Mouse (Mus musculus) left cerebral cortex, adult 2 months (tissue): ENCODE measurements around the gene Rnaseh2b. TPM values are rescaled to one million over a fixed set of nuclear protein-coding genes. Genes with fewer than 3 reads are reported as not detected.

Experiments
- DNase-seq, 2 experiments: peaks; one replicate each; pipeline ENCODE4 v3.0.0; 2021 to 2022; ENCODE audit warnings: low spot score in 2 of 2, mixed read lengths in 1 of 2; ENCODE audit errors: extremely low spot score in 1 of 2
- H3K27ac ChIP-seq: fragments of 200-600 bp; 2 replicates; pipeline ENCODE4 v1.8.1; 2022
- H3K4me3 ChIP-seq: fragments of 200-600 bp; 2 replicates; pipeline ENCODE4 v1.8.1; 2022
- CTCF ChIP-seq: fragments of 200-600 bp; IDR thresholded peaks from 2 replicates; pipeline ENCODE4 v1.8.1; 2022; ENCODE audit warnings: antibody characterized with exemption, mild to moderate bottlenecking, moderate library complexity
- intact Hi-C: fragments of 180-260 bp; cut with DNase I; formaldehyde crosslinking; loops from one replicate; pipeline ENCODE4 v1.15.1; 2025
- total RNA-seq, 2 experiments: library from RNA; stranded (reverse); gene quantifications; 2 replicates each; pipeline ENCODE4 v1.2.3; 2021

Rnaseh2b gene
- total RNA-seq, 2 experiments from 2014 or later: 10.3 to 15.0 TPM

GRCm38 (mm10) chr14:62375694-62376093, 83.3 kb downstream of the Rnaseh2b start:
- intact Hi-C loops: no loop called here
- H3K27ac ChIP-seq: no peak overlapping the region
- DNase-seq: no peak
- no peak for TF ChIP-seq CTCF
- no peak overlapping the region for H3K4me3 ChIP-seq

GRCm38 (mm10) chr14:62376115-62376514, 83.7 kb downstream of the Rnaseh2b start:
- no peak for DNase-seq
- TF ChIP-seq CTCF: no peak
- Histone ChIP-seq H3K27ac (no peak overlapping the region), H3K4me3 (no peak overlapping the region)
- intact Hi-C loops: no loop called here

GRCm38 (mm10) chr14:62379391-62379790, 87.0 kb downstream of the Rnaseh2b start:
- TF ChIP-seq CTCF: no peak
- no peak overlapping the region for H3K4me3 ChIP-seq
- no peak for DNase-seq
- intact Hi-C loops: no loop called here
- H3K27ac ChIP-seq: no peak overlapping the region

GRCm38 (mm10) chr14:62380606-62381005, 88.2 kb downstream of the Rnaseh2b start:
- no peak for TF ChIP-seq CTCF
- Histone ChIP-seq H3K27ac (no peak overlapping the region), H3K4me3 (no peak overlapping the region)
- no peak for DNase-seq
- intact Hi-C loops: loop anchor here (10.0 kb wide), 1 partner anchor 216 kb away; no protein-coding TSS in a partner anchor

- Histone ChIP-seq H3K27ac (no peak overlapping the region), H3K4me3 (no peak overlapping the region)
- DNase-seq: no peak
- intact Hi-C loops: loop anchor here (10.0 kb wide), 1 partner anchor 218 kb away; no protein-coding TSS in a partner anchor
- no peak for TF ChIP-seq CTCF
Observed at GRCm38 (mm10) chr14:62383109-62383508, 90.7 kb downstream of the Rnaseh2b start.

- intact Hi-C loops: loop anchor here (10.0 kb wide), 1 partner anchor 219 kb away; no protein-coding TSS in a partner anchor
- Histone ChIP-seq H3K4me3 (no peak overlapping the region), H3K27ac (no peak overlapping the region)
- no peak for DNase-seq
- no peak for TF ChIP-seq CTCF
Observed at GRCm38 (mm10) chr14:62383786-62384299, 91.5 kb downstream of the Rnaseh2b start.

GRCm38 (mm10) chr14:62389064-62389728, 96.8 kb downstream of the Rnaseh2b start:
- H3K4me3 ChIP-seq: peak overlapping the region; percentile 27; the same call in 1 of the 2 replicates
- intact Hi-C loops: loop anchor here (2.0 to 10.0 kb wide), 3 partner anchors 28 to 632 kb away; no protein-coding TSS in a partner anchor
- DNase-seq: peak; percentile 45 to 53
- no peak for TF ChIP-seq CTCF
- peak overlapping the region; percentile 67 for H3K27ac ChIP-seq

GRCm38 (mm10) chr14:62389729-62390536, 97.5 kb downstream of the Rnaseh2b start:
- intact Hi-C loops: loop anchor here (2.0 to 10.0 kb wide), 3 partner anchors 27 to 633 kb away; no protein-coding TSS in a partner anchor
- Histone ChIP-seq H3K4me3 (peak overlapping the region; percentile 27; the same call in 1 of the 2 replicates), H3K27ac (no peak overlapping the region)
- TF ChIP-seq CTCF: no peak
- peak; percentile 15 to 24 for DNase-seq

- H3K4me3 ChIP-seq: no peak overlapping the region
- no peak for TF ChIP-seq CTCF
- no peak for DNase-seq
- intact Hi-C loops: no loop called here
- H3K27ac ChIP-seq: no peak overlapping the region
Observed at GRCm38 (mm10) chr14:62392754-62393153, 100.4 kb downstream of the Rnaseh2b start.

GRCm38 (mm10) chr14:62395346-62395745, 103.0 kb downstream of the Rnaseh2b start:
- no peak for TF ChIP-seq CTCF
- DNase-seq: no peak
- H3K4me3 ChIP-seq: no peak overlapping the region
- intact Hi-C loops: no loop called here
- H3K27ac ChIP-seq: no peak overlapping the region

- TF ChIP-seq CTCF: no peak
- Histone ChIP-seq H3K4me3 (no peak overlapping the region), H3K27ac (no peak overlapping the region)
- intact Hi-C loops: loop anchor here (2.0 kb wide), 1 partner anchor 27 kb away; no protein-coding TSS in a partner anchor
- DNase-seq: peak in 1 of 2 experiments; percentile 18
Observed at GRCm38 (mm10) chr14:62416007-62416741, 123.8 kb downstream of the Rnaseh2b start.
